Mouse (Mus musculus) intestine, embryonic 15.5 days (tissue): ENCODE data around the gene Uevld. TPM values are rescaled to one million over a fixed set of nuclear protein-coding genes. Genes with fewer than 3 reads are reported as not detected.
"Not testable (repeated sequence)": the region's sequence is repeated elsewhere in the genome, so short reads cannot be mapped to it uniquely, and the experiment has no call there.

ENCODE experiments used
- ATAC-seq: fragments of 200-750 bp; cut with Nextera tagmentation; 2 replicates; pipeline ENCODE4 v1.8.0; 2017; ENCODE audit warnings: moderate TSS enrichment, moderate library complexity
- H3K27ac ChIP-seq: fragments of 300-500 bp; sonication (generic); 2 replicates; pipeline ENCODE4 v1.5.1; 2015; ENCODE audit warnings: mild to moderate bottlenecking, inconsistent platforms
- H3K27me3 ChIP-seq: fragments of 300-500 bp; sonication (generic); replicated peaks from 2 replicates; pipeline ENCODE4 v1.6.1; 2015; ENCODE audit warnings: inconsistent platforms
- H3K36me3 ChIP-seq: fragments of 300-500 bp; sonication (generic); 2 replicates; pipeline ENCODE4 v1.6.1; 2015; ENCODE audit warnings: inconsistent platforms
- H3K4me1 ChIP-seq: fragments of 300-500 bp; sonication (generic); replicated peaks from 2 replicates; pipeline ENCODE4 v1.6.1; 2015; ENCODE audit warnings: inconsistent platforms
- H3K4me2 ChIP-seq: fragments of 300-500 bp; sonication (generic); replicated peaks from 2 replicates; pipeline ENCODE4 v1.6.1; 2015; ENCODE audit warnings: mild to moderate bottlenecking, inconsistent platforms
- H3K4me3 ChIP-seq: fragments of 300-500 bp; sonication (generic); replicated peaks from 2 replicates; pipeline ENCODE4 v1.5.1; 2015; ENCODE audit warnings: inconsistent platforms
- H3K9ac ChIP-seq: fragments of 300-500 bp; sonication (generic); 2 replicates; pipeline ENCODE4 v1.6.1; 2015; ENCODE audit warnings: inconsistent platforms
- H3K9me3 ChIP-seq: fragments of 300-500 bp; sonication (generic); 2 replicates; pipeline ENCODE4 v1.6.1; 2016; ENCODE audit warnings: inconsistent platforms
- WGBS: fragments of 180-500 bp; shearing (Covaris S2); methylation state at CpG from one replicate; pipeline ENCODE4 v1.1.7; 2015; 5-methylcytosine and 5-hydroxymethylcytosine counted together
- polyA plus RNA-seq: library from polyadenylated mRNA; unstranded; fragments of >200 nt; fragmentation: Nextera tagmentation; extraction: Ambion mirVana; gene quantifications from 2 replicates; pipeline ENCODE4 v1.2.1, GENCODE M21; 2015

Gene Uevld
- polyA plus RNA-seq, 1 experiment from 2014 or later = 11.2 TPM

GRCm38 (mm10) chr7:46899343-46899742, 59.0 kb downstream of the Uevld start:
- ATAC-seq = no peak
- 84% methylated on average over 3 of the region's 3 CpGs for WGBS
- no peak overlapping the region for H3K4me3 ChIP-seq
- H3K27ac ChIP-seq = no peak overlapping the region
- peaks cover 11% of the 10 kb centered on the region for H3K36me3 ChIP-seq
- H3K4me1 ChIP-seq = no peaks in the 10 kb centered on the region
- no peak overlapping the region for H3K4me2 ChIP-seq
- H3K9me3 ChIP-seq = no peaks in the 10 kb centered on the region
- no peak overlapping the region for H3K9ac ChIP-seq
- no peaks in the 10 kb centered on the region for H3K27me3 ChIP-seq

GRCm38 (mm10) chr7:46895511-46895910, 62.8 kb downstream of the Uevld start:
- peaks cover 25% of the 10 kb centered on the region for H3K36me3 ChIP-seq
- H3K4me2 ChIP-seq = no peak overlapping the region
- no peak overlapping the region for H3K4me3 ChIP-seq
- no peak for ATAC-seq
- H3K9ac ChIP-seq = no peak overlapping the region
- WGBS = 93% methylated on average over 3 of the region's 3 CpGs
- H3K9me3 ChIP-seq = no peaks in the 10 kb centered on the region
- no peak overlapping the region for H3K27ac ChIP-seq
- H3K4me1 ChIP-seq = no peaks in the 10 kb centered on the region
- no peaks in the 10 kb centered on the region for H3K27me3 ChIP-seq

- Histone ChIP-seq H3K27ac (no peak overlapping the region), H3K9ac (no peak overlapping the region), H3K4me1 (no peaks in the 10 kb centered on the region), H3K9me3 (no peaks in the 10 kb centered on the region), H3K27me3 (no peaks in the 10 kb centered on the region), H3K4me3 (no peak overlapping the region), H3K36me3 (peaks cover 6% of the 10 kb centered on the region), H3K4me2 (no peak overlapping the region)
- no peak for ATAC-seq
- 83% methylated on average over 3 of the region's 3 CpGs for WGBS
Measured at GRCm38 (mm10) chr7:46883304-46883703, 75.0 kb downstream of the Uevld start.

- 78% methylated on average over 8 of the region's 8 CpGs for WGBS
Measured at GRCm38 (mm10) chr7:46881941-46882340, 76.4 kb downstream of the Uevld start.

GRCm38 (mm10) chr7:46880992-46881391, 77.3 kb downstream of the Uevld start:
- no peak overlapping the region for H3K4me2 ChIP-seq
- H3K9me3 ChIP-seq = no peaks in the 10 kb centered on the region
- no peaks in the 10 kb centered on the region for H3K27me3 ChIP-seq
- no peak for ATAC-seq
- H3K36me3 ChIP-seq = no peaks in the 10 kb centered on the region
- no peak overlapping the region for H3K27ac ChIP-seq
- H3K9ac ChIP-seq = no peak overlapping the region
- no peaks in the 10 kb centered on the region for H3K4me1 ChIP-seq
- H3K4me3 ChIP-seq = no peak overlapping the region
- WGBS = 82% methylated on average over 2 of the region's 2 CpGs

More at GRCm38 (mm10) chr7:46881941-46882340, 76.4 kb downstream of the Uevld start:
- not testable (repeated sequence) for H3K9ac ChIP-seq, H3K4me1 ChIP-seq, H3K27me3 ChIP-seq, H3K4me3 ChIP-seq, H3K4me2 ChIP-seq, ATAC-seq, H3K36me3 ChIP-seq, H3K9me3 ChIP-seq, H3K27ac ChIP-seq

GRCm38 (mm10) chr7:46879851-46880250, 78.5 kb downstream of the Uevld start:
- Histone ChIP-seq H3K4me3 (no peak overlapping the region), H3K27me3 (no peaks in the 10 kb centered on the region), H3K4me1 (no peaks in the 10 kb centered on the region), H3K9ac (no peak overlapping the region), H3K36me3 (no peaks in the 10 kb centered on the region), H3K27ac (no peak overlapping the region), H3K4me2 (no peak overlapping the region), H3K9me3 (no peaks in the 10 kb centered on the region)
- ATAC-seq = no peak
- WGBS = 89% methylated on average over 5 of the region's 5 CpGs

- Histone ChIP-seq H3K4me2 (no peak overlapping the region), H3K36me3 (no peaks in the 10 kb centered on the region), H3K4me1 (no peaks in the 10 kb centered on the region), H3K9me3 (no peaks in the 10 kb centered on the region), H3K4me3 (no peak overlapping the region), H3K9ac (no peak overlapping the region), H3K27me3 (no peaks in the 10 kb centered on the region), H3K27ac (no peak overlapping the region)
- ATAC-seq = no peak
- 75% methylated on average over 6 of the region's 6 CpGs for WGBS
Measured at GRCm38 (mm10) chr7:46877255-46877654, 81.1 kb downstream of the Uevld start.

- Histone ChIP-seq H3K9me3 (no peaks in the 10 kb centered on the region), H3K4me2 (no peak overlapping the region), H3K4me1 (no peaks in the 10 kb centered on the region), H3K4me3 (no peak overlapping the region), H3K27me3 (no peaks in the 10 kb centered on the region), H3K9ac (no peak overlapping the region), H3K36me3 (no peaks in the 10 kb centered on the region), H3K27ac (no peak overlapping the region)
- no peak for ATAC-seq
- 70% methylated on average over 4 of the region's 4 CpGs for WGBS
Measured at GRCm38 (mm10) chr7:46876841-46877240, 81.5 kb downstream of the Uevld start.

Other genes starting within 250 kb of the Uevld start
- 24.6 and 26.9 TPM in 2 replicates for gene Saal1, start 247.8 kb downstream of the Uevld start, polyA plus RNA-seq
- 0.88 and 1.0 TPM in 2 replicates for gene Saa3, start 242.8 kb downstream of the Uevld start, polyA plus RNA-seq
- gene Saa4, start 225.9 kb downstream of the Uevld start, polyA plus RNA-seq = 0.06 and 0.10 TPM in 2 replicates
- 0.42 and 0.77 TPM in 2 replicates for gene Saa1, start 215.5 kb downstream of the Uevld start, polyA plus RNA-seq
- gene Saa2, start 206.7 kb downstream of the Uevld start, polyA plus RNA-seq = 0.30 TPM in 1 of 2 replicates, not detected in the other
- gene Hps5, start 162.5 kb downstream of the Uevld start, polyA plus RNA-seq = 23.2 and 23.3 TPM in 2 replicates
- 63.3 and 72.8 TPM in 2 replicates for gene Gtf2h1, start 162.4 kb downstream of the Uevld start, polyA plus RNA-seq
- 2,580 and 2,742 TPM in 2 replicates for gene Ldha, start 117.1 kb downstream of the Uevld start, polyA plus RNA-seq
- not detected in 2 replicates for gene Ldhc, start 97.3 kb downstream of the Uevld start, polyA plus RNA-seq
- 121 and 145 TPM in 2 replicates for gene Tsg101, start 38.6 kb downstream of the Uevld start, polyA plus RNA-seq
- not detected in 2 replicates for gene Gm9999, start 25.1 kb upstream of the Uevld start, polyA plus RNA-seq
- 16.5 and 17.2 TPM in 2 replicates for gene Spty2d1, start 49.9 kb upstream of the Uevld start, polyA plus RNA-seq
- 48.8 and 50.4 TPM in 2 replicates for gene Tmem86a, start 92.1 kb upstream of the Uevld start, polyA plus RNA-seq
- gene Ptpn5, start 175.2 kb upstream of the Uevld start, polyA plus RNA-seq = 1.8 and 2.0 TPM in 2 replicates
- not detected in 2 replicates for gene Mrgpra6, start 246.4 kb upstream of the Uevld start, polyA plus RNA-seq